Comparison of ENCODE assay signal across 26 mouse cellular contexts in genomic region chr3:138454234-138454633, GRCm38 (mm10). TPM values are rescaled to one million over a fixed set of nuclear protein-coding genes. Genes with fewer than 3 reads are reported as not detected.
DNase-seq lines count a peak whose midpoint lies in the region; ATAC-seq and TF ChIP-seq lines count a peak whose summit lies in the region.
"Had no signal": no experiment of that assay in that cellular context is flagged by ENCODE, and none has a peak within 500 bp of the region (broad histone marks: within the 10 kb centered on the region; RNA-seq: fewer than 3 reads in every experiment).

No protein-coding gene starts in this region.

- POLR2A ChIA-PET in Patski (lab: Charles Lee) = no interaction called here

- H3K4me2 ChIP-seq in lung, postnatal 0 days (replicated peaks; ENCODE audit: low read depth, low read length) = no peak overlapping the region
- H3K4me2 ChIP-seq: embryonic facial prominence, embryonic 13.5 days; embryonic facial prominence, embryonic 15.5 days; forebrain, embryonic 13.5 days; forebrain, embryonic 15.5 days had no signal

- peak; percentile 47 for ATAC-seq in lung, postnatal 0 days
- peak; percentile 30 for ATAC-seq in Patski
- ATAC-seq: forebrain, embryonic 13.5 days; forebrain, embryonic 15.5 days; forebrain, postnatal 0 days had no signal

- no peaks in the 10 kb centered on the region for H3K9me3 ChIP-seq in lung, postnatal 0 days (ENCODE audit: low read length)
- H3K9me3 ChIP-seq: embryonic facial prominence, embryonic 13.5 days; embryonic facial prominence, embryonic 15.5 days; forebrain, embryonic 13.5 days; forebrain, embryonic 15.5 days had no signal

- H3K9ac ChIP-seq in lung, postnatal 0 days (replicated peaks; ENCODE audit: low read depth) = no peak overlapping the region
- H3K9ac ChIP-seq: embryonic facial prominence, embryonic 13.5 days; embryonic facial prominence, embryonic 15.5 days; forebrain, embryonic 13.5 days; forebrain, embryonic 15.5 days; forebrain, postnatal 0 days had no signal

- H3K36me3 ChIP-seq in lung, postnatal 0 days (ENCODE audit: insufficient read depth, low read length) = peaks cover 18% of the 10 kb centered on the region

- peak; percentile 72 for DNase-seq in lung, postnatal 0 days (ENCODE audit: low spot score)
- no peak for DNase-seq in lung, postnatal 10 days
- DNase-seq in 416B (ENCODE audit: low read depth) (peak; percentile 63), Patski (ENCODE audit: low read depth, low spot score) (no peak)
- DNase-seq in thymus, postnatal 10 days (ENCODE audit: low spot score in 2 of 2) = no peak
- DNase-seq in urinary bladder, postnatal 36 days (ENCODE audit: low spot score in 2 of 2) = no peak
- DNase-seq in testis, postnatal 10 days (ENCODE audit: low spot score) = no peak
- DNase-seq: adrenal gland, adult 2 months; adrenal gland, postnatal 10 days; adrenal gland, postnatal 25 days; cerebellum, adult 11 months; cerebellum, adult 18-20 months; cerebellum, adult 8-10 months; cerebellum, adult 9-11 months; cerebellum, postnatal 14 days; cerebellum, postnatal 36 days; embryo, embryonic 11 days; forebrain, postnatal 0 days had no signal

- H3K4me3 ChIP-seq in lung, postnatal 0 days (ENCODE audit: low read depth, low read length) = no peak overlapping the region
- H3K4me3 ChIP-seq: embryonic facial prominence, embryonic 13.5 days; embryonic facial prominence, embryonic 15.5 days; forebrain, embryonic 13.5 days; forebrain, embryonic 15.5 days had no signal

- H3K27me3 ChIP-seq in lung, postnatal 0 days (replicated peaks; ENCODE audit: insufficient read depth, low read length) = no peaks in the 10 kb centered on the region
- no peaks in the 10 kb centered on the region for H3K27me3 ChIP-seq in Patski
- H3K27me3 ChIP-seq: embryonic facial prominence, embryonic 13.5 days; embryonic facial prominence, embryonic 15.5 days; forebrain, embryonic 13.5 days; forebrain, embryonic 15.5 days had no signal

- CTCF ChIA-PET in Patski (lab: Charles Lee) = interaction anchor here (1.0 kb wide), 1 partner anchor 256 kb away, joined by 4 read pairs; no protein-coding TSS in a partner anchor

- TF ChIP-seq CTCF in lung, postnatal 0 days (IDR thresholded peaks at IDR 0.05) = no peak
- TF ChIP-seq CTCF in Patski (IDR thresholded peaks at IDR 0.05) = no peak

- in situ Hi-C loops in Patski (cut with MboI; ENCODE audit: low pct_unique_long_range_greater_than_20kb) = no loop called here

- H3K4me1 ChIP-seq in lung, postnatal 0 days (ENCODE audit: insufficient read depth, low read depth, low read length) = no peaks in the 10 kb centered on the region
- H3K4me1 ChIP-seq: embryonic facial prominence, embryonic 13.5 days; embryonic facial prominence, embryonic 15.5 days; forebrain, embryonic 13.5 days; forebrain, embryonic 15.5 days had no signal

- 0 out of 2 replicates have a peak overlapping the region, but pooled peaks have one; percentile 6 for H3K27ac ChIP-seq in lung, postnatal 0 days (ENCODE audit: low read length)
- H3K27ac ChIP-seq: embryonic facial prominence, embryonic 13.5 days; embryonic facial prominence, embryonic 15.5 days; forebrain, embryonic 13.5 days; forebrain, embryonic 15.5 days had no signal

- 55% methylated on average over 1 of the region's 1 CpGs for WGBS in lung, postnatal 0 days

- TF ChIP-seq EP300 in lung, postnatal 0 days (IDR thresholded peaks at IDR 0.05) = 0 out of 2 replicates have a peak, but pooled peaks have one; percentile 16

RNA-seq across cellular contexts. Expression of gene Adh5, which starts 11.3 kb away (rescaled TPM):
- 116 and 125 TPM in 2 replicates for polyA plus RNA-seq in lung, postnatal 0 days (2015; fragmentation: Nextera tagmentation; extraction: Ambion mirVana)
- 292 TPM for polyA plus RNA-seq in Patski (2021)

RNA-seq across cellular contexts. Expression of gene Metap1, which starts 35.1 kb away (rescaled TPM):
- 23.9 and 25.2 TPM in 2 replicates for polyA plus RNA-seq in lung, postnatal 0 days (2015; fragmentation: Nextera tagmentation; extraction: Ambion mirVana)
- polyA plus RNA-seq in Patski (2021) = 96.9 TPM

RNA-seq across cellular contexts. Expression of gene Adh4, which starts 39.0 kb away (rescaled TPM):
- polyA plus RNA-seq in lung, postnatal 0 days (2015; fragmentation: Nextera tagmentation; extraction: Ambion mirVana) = not detected in 2 replicates
- not detected for polyA plus RNA-seq in Patski (2021)
- polyA plus RNA-seq: brain, embryonic 14.5 days; C2C12; embryonic facial prominence, embryonic 11.5 days; embryonic facial prominence, embryonic 13.5 days; embryonic facial prominence, embryonic 15.5 days; forebrain, embryonic 11.5 days; forebrain, embryonic 13.5 days; forebrain, embryonic 15.5 days; forebrain, postnatal 0 days had no signal

Comparison
In these comparisons a context has a peak if more than half of its experiments do, and no peak if none do; other contexts are left out.
1. DNase-seq: peak in lung, postnatal 0 days (single experiment) and 416B (single experiment); none in lung, postnatal 10 days (single experiment), Patski (single experiment), thymus, postnatal 10 days (0 of 2), urinary bladder, postnatal 36 days (0 of 2) and testis, postnatal 10 days (single experiment).